Mouse (Mus musculus): ENCODE measurements at regions not wholly inside any gene's neighbourhood (a gene's known extent, or its start where the extent isn't known, plus 50 kb on each side); places are given as distances from the start of the nearest gene placed in this dataset.

DNA sequence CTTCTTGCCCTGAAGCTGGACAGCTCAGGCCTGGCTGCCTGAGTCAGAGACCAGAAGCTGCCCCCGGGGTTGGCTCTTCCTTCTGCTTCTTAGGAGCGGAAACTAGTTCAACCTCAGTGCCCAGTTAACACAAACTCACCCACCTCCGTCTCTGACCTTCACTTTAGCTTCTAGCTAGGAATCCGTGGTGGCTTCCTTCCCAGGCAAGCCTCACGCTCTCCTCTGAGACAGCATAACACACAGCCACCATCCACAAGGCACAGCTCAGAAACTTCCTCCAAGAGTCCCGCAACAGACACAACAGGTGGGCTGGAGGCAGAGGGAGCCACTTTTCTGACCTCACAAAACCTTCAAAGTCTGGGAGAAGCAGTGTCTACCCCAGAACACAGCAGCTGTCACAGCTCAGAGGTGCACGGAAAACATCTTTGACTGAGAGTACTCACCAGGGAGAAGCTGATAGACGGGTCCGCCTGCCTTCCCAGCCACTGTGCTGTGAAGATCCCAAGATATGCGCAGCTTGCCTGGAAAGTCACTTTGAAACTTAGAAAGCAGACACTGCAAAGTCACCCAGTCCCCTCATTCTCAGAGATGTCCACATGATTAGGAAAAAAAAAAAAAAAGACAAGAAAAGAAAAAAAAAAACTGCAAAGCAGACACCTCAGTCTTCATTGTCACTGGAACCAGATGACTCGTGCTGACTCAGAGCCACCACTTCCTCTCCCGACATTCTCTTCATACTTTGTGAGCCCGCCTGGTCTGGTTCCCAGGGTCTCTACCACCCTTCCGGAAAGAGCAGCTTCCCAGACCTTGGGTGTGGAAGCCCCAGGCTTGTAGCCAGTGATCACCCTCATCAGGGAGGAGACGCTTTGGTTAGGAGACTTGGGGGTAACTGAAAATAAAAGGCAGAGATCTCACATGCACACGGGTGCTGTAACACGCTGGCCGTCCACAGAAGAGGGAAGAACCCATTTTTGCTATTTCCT, 162.1 kb upstream of the Spdye4c start (continued):
- peak; percentile 26; the same call in 1 of the 2 replicates for TF ChIP-seq MXI1 (IDR thresholded peaks at IDR 0.05; ENCODE audit: low read depth, low read length)
- no peak; the same call in 1 of the 2 replicates for TF ChIP-seq TBP (conservative IDR thresholded peaks at IDR 0.05; ENCODE audit: low read depth, low read length)

DNA sequence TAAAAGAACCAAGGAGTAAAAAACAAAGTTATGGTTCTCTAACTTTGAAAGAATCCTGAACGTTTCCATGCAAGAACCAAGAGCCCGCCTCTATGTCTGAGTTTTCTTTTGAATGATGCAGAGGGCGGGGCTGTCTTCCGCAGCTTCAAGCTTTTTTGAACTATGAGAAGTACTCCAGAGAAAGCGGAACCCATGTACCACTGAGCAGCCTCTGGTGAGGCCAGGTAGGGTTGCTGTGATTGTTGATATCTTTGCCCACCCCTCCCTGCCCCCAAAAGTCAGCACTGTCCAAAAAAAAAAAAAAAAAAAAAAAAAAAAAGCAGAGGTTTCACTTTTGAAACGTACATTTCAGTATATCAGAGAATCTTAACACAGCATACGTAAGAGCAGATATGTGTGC, 161.2 kb upstream of the Spdye4c start:
- dilution Hi-C loops (cut with MboI; ENCODE audit: extremely low pct_ligation_motif_present, extremely low pct_unique_long_range_greater_than_20kb, low sequenced_read_pairs) (no loop called here), in situ Hi-C loops (cut with MboI; ENCODE audit: low pct_ligation_motif_present, low pct_unique_long_range_greater_than_20kb, low sequenced_read_pairs) (loop anchor here (10.0 kb wide), 1 partner anchor 115 kb away; no protein-coding TSS in a partner anchor)
- peak; percentile 82 for DNase-seq (ENCODE audit: extremely low read depth)
- H3K4me3 ChIP-seq (replicated peaks in 1 of 3; ENCODE audit: low read depth in 2 of 3, low read length in 2 of 3, poor library complexity in 1 of 3) = peak overlapping the region in 2 of 3 experiments; percentile 64 to 90
- H3K27me3 ChIP-seq (replicated peaks) = no peaks in the 10 kb centered on the region
- TF ChIP-seq ETS1 (conservative IDR thresholded peaks at IDR 0.05; ENCODE audit: low read depth, low read length) (peak; percentile 48), HCFC1 (IDR thresholded peaks at IDR 0.05; ENCODE audit: low read depth, low read length) (no peak), TBP (conservative IDR thresholded peaks at IDR 0.05; ENCODE audit: low read depth, low read length) (0 out of 2 replicates have a peak, but pooled peaks have one; percentile 63), BHLHE40 (IDR thresholded peaks at IDR 0.05; ENCODE audit: low read depth, low read length) (peak; percentile 4; the same call in 1 of the 2 replicates), USF1 (IDR thresholded peaks at IDR 0.05; ENCODE audit: low read depth, low read length) (no peak), MAFK (IDR thresholded peaks at IDR 0.05; ENCODE audit: insufficient replicate concordance, low read length) (no peak), KAT2A (IDR thresholded peaks at IDR 0.05; ENCODE audit: insufficient replicate concordance, low read length) (no peak), ZNF384 (IDR thresholded peaks at IDR 0.05; ENCODE audit: low read depth, low read length) (peak; percentile 93), IRF4 (IDR thresholded peaks at IDR 0.05; ENCODE audit: low read depth, low read length) (peak; percentile 52; the same call in 1 of the 2 replicates), POLR2AphosphoS2 (IDR thresholded peaks at IDR 0.05; ENCODE audit: low read depth, low read length) (no peak), ELF1 (IDR thresholded peaks at IDR 0.05; ENCODE audit: low read depth, low read length) (peak; percentile 58), JUN (IDR thresholded peaks at IDR 0.05; ENCODE audit: insufficient read depth, low read depth, low read length) (no peak), ZMIZ1 (IDR thresholded peaks at IDR 0.05; ENCODE audit: low read depth, low read length) (no peak; the same call in 1 of the 2 replicates), SIN3A (IDR thresholded peaks at IDR 0.05; ENCODE audit: low read length) (peak; percentile 19; the same call in 1 of the 2 replicates), MEF2A (IDR thresholded peaks at IDR 0.05; ENCODE audit: borderline replicate concordance, low read depth, low read length) (peak; percentile 5; the same call in 1 of the 2 replicates), RCOR1 (conservative IDR thresholded peaks at IDR 0.05; ENCODE audit: low read depth, low read length) (no peak), POLR2A (IDR thresholded peaks at IDR 0.05; ENCODE audit: low read depth, low read length) (peak; percentile 24; the same call in 1 of the 2 replicates)
- H3K27ac ChIP-seq (ENCODE audit: insufficient read depth, low read depth) = no peak overlapping the region
- H3K4me2 ChIP-seq (ENCODE audit: insufficient read depth, low read depth, poor library complexity, severe bottlenecking) = peak overlapping the region; percentile 89
- H3K4me1 ChIP-seq (ENCODE audit: control insufficient read depth in 1 of 2, insufficient read depth in 2 of 2) = peaks cover 40 to 77% of the 10 kb centered on the region in 2 experiments
- H3K9ac ChIP-seq (ENCODE audit: insufficient read depth, low read depth) = peak overlapping the region; percentile 79
- H3K79me2 ChIP-seq (replicated peaks; ENCODE audit: control insufficient read depth, extremely low read depth, insufficient read depth, poor library complexity, severe bottlenecking) = peaks cover 6% of the 10 kb centered on the region; the same call in 1 of the 2 replicates
- H3K36me3 ChIP-seq (replicated peaks in 1 of 2; ENCODE audit: control insufficient read depth in 1 of 2, insufficient read depth in 1 of 2, low read length in 1 of 2) = peaks cover 0 to 12% of the 10 kb centered on the region in 2 experiments
- H3K9me3 ChIP-seq (replicated peaks; ENCODE audit: low read length) = no peaks in the 10 kb centered on the region

Measured in CH12.LX (cell line).